Mouse (Mus musculus) ES-E14 (cell line): ENCODE results near the gene Slc35f1.

Source experiments
- MAFK ChIP-seq: IDR thresholded peaks from 2 replicates; pipeline ENCODE4 v1.6.1; 2014; ENCODE audit warnings: mild to moderate bottlenecking, low read depth, low read length, inconsistent platforms; ENCODE audit not compliant: insufficient read depth
- ZC3H11A ChIP-seq: IDR thresholded peaks from 2 replicates; pipeline ENCODE4 v1.6.1; 2012; ENCODE audit warnings: low read depth, mild to moderate bottlenecking, inconsistent platforms, low read length, borderline replicate concordance
- ZNF384 ChIP-seq: IDR thresholded peaks from 2 replicates; pipeline ENCODE4 v1.6.1; 2012; ENCODE audit warnings: low read depth, low read length, inconsistent platforms

GRCm38 (mm10) chr10:52979251-52979650, 288.9 kb downstream of the Slc35f1 start:
- no peak for TF ChIP-seq MAFK
- no peak for TF ChIP-seq ZNF384
- no peak for TF ChIP-seq ZC3H11A
